Mouse (Mus musculus): ENCODE measurements around the gene Acr.

DNA sequence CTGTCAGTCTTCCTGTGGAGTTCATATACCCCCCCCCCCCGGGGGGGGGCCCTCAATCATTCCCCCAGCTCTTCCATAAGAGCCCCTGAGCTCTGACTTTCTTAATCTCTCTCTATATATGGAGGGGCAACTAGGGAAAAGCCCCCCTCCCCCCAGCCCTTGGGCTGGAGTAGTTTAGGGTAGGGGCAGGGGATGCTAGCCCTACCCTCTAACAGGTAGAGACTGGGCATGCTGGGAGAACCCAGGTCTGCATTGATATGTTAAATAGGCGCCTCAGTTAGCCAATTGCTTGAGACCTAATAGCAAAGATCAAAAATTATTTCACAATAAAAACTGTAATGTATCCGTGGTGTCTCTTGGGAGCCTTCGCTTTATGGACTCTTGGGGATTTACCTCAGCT lies 24.4 kb downstream of the Acr start:
- TF ChIP-seq POLR2A (IDR thresholded peaks at IDR 0.05; ENCODE audit: control insufficient read depth, low read depth, low read length), result no peak
- TF ChIP-seq CTCF (IDR thresholded peaks at IDR 0.05; ENCODE audit: control insufficient read depth, insufficient read depth, insufficient replicate concordance, low read depth, low read length), result no peak

Data from testis, adult 2 months (tissue).